Mouse (Mus musculus) ES-E14 (cell line): ENCODE data around the gene Tram2.

Source experiments
- CHD2 ChIP-seq: IDR thresholded peaks from 2 replicates; pipeline ENCODE4 v1.6.1; 2014; ENCODE audit warnings: mild to moderate bottlenecking, low read depth, low read length, inconsistent platforms
- HCFC1 ChIP-seq: IDR thresholded peaks from 2 replicates; pipeline ENCODE4 v1.6.1; 2012; ENCODE audit warnings: low read length, inconsistent platforms, borderline replicate concordance; ENCODE audit not compliant: insufficient read depth
- MAFK ChIP-seq: IDR thresholded peaks from 2 replicates; pipeline ENCODE4 v1.6.1; 2014; ENCODE audit warnings: mild to moderate bottlenecking, low read depth, low read length, inconsistent platforms; ENCODE audit not compliant: insufficient read depth

DNA sequence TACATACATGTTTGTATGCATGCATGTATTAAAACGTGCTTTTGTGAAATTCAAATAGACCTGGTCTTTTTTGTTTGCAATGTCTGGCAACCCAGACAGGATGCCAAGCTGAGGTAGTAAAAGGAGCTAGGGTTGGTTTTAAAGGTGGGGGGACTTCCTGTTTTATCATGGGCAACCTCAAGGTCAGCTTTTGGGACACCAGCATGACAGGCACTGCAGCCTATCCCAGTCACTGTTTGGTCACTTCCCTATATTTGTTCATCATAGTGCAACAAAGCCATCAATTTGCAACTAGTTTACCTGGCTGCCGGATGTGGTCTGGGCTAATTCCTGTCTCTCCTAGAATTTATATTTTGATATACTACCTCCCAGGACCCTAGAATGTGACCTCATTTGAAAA, 47.4 kb downstream of the Tram2 start:
- TF ChIP-seq MAFK: no peak
- no peak for TF ChIP-seq CHD2
- TF ChIP-seq HCFC1: no peak
